Mouse (Mus musculus) ES-CJ7 (cell line): Measurements from ENCODE around the gene Acox3.
A peak's percentile ranks its signal among the peaks of the same experiment; 100 is the strongest.

Source experiments
- DNase-seq: peaks from one replicate; pipeline ENCODE4 v3.0.0; 2011; ENCODE audit warnings: low read depth, low spot score

Gene Acox3

DNA sequence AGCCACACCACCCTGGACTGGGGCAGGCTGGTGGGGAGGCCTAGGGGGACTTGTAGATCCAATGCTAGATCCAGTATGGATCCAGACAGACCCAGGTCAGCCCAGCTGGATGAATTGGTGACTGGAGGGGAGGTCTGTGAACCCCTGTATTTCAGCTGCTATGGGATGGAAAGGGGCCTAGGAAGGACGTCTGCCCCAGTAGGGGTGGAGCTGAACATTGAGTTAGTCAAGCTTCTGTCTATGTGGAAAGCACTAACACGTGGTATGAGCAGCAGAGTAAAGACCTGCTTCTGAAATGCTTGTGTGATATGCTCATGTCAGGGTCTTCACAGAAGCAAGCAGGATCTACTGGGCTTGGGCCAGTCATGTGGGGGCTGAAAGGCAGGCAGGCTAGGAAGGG lies 65.4 kb downstream of the Acox3 start:
- DNase-seq, result no peak

DNA sequence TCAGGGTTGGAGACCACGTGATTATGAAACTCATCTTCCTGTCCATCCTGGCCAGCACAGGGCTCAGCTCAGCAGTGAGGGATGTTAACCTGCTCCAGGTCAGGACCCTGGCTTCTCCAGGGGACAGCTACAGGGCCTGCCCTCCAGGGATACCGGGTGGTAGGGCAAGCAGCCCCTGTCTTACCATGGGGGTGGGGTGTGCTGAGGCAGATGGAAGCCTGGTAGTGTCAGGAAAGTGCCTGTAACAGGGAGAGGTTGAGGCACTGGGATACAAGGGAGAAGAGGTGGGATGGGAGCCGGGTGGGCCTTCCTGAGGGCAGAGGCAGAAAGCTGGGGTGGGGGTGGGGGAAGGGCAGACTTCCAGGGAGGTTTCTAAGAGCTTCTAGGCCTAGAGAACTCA lies 69.5 kb downstream of the Acox3 start:
- no peak for DNase-seq

DNA sequence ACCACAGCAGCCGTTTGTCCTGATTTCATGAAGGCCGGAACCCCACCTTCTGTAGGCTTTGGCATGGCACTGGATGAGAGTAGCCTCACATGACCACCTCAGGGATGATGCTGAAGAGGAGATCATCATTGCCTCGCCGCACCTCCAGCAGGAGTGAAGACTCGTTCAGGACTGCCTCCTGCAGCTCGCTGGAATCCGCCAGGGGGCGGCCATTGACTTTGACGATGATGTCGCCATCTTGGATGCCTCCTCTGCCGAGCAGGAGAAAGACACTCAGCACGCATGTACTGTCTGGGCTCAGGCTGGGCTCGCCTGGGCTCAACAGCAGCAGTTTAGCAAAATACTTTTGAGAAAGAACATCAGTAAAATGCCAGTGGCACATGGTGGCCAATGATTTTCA lies 70.0 kb downstream of the Acox3 start:
- DNase-seq, result peak; percentile 72

DNA sequence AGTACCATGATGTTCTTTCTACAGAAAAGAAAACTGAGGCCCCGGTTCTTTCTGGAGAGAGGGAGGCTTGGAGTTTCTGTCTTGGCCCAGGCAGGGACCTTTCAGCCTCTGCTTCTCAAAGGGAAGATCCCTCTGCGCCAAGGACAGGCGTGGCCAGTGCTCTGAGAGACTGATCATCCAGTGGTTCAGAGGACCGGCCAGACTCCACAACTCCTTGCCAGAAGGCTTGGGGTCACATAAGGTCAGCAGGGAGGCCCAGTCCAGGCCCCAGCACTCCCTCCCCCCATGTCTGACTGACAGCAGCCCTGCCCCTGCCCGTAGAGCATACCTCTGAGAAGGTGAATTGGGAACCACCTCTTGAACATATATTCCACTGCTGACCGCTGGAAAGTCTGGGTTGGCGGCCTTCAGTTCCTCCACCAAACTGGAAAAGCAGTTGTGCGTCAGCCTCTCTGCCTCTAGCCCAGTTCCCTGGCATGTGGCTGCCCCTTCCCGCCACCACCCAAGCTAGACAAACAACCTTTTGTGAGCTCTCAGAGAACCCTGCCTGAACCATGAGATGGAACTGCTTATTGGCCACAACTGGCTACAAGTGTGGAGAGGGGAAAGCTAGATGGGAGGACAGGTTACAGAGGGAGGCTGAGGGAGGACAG lies 71.0 kb downstream of the Acox3 start:
- no peak for DNase-seq

DNA sequence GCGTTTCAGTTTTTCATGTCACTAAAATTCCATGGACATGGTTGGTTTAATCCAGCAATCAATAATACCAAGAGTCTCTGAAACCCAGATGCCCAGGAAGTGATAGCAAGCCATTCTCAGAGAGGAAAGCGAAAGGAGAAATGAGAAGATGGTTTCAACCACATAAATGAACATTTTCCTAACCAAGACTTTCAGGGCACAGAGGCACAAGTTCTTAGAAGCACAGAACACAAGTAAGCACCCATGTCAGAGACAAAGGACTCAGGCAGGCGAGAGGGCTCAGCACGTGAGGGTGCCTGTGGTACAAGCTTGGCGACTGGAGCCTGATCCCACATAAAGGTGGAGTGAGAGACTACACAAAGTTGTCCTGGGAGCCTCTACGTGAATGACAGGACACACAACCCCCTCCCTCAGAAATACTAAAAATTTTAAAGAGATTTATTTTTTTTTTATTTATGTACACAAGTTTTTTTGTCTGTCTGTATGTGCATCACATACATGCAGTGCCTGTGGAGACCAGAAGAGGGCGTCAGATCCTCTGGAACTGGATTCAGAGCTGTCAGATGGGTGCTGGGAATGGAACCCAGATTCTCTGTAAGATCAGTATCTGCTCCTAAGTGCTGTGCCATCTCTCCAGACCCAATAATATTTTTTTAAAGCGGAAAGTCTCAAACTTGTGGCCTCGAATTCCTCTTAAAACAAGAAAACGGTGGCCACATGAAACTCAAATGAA lies 73.1 kb downstream of the Acox3 start:
- DNase-seq, result peak; percentile 31

DNA sequence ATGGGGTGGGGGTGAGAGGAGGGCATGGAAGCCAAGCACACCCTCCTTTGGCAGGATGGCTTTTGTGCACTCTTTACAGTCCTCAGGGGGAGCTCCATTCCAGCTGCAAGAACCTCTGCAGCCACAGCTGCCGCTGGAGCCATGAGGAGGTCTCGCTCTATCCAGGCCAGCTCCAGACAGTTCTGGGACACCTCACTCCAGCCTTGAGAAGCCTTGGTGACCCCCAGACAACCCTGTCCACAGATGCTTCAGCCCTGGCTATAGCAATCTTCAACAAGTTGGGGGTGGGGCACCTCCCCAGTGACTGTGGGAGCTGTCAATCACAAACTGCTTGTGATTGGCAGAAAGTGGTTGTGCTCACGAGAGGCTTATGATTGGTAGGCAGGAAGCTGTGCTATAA lies 76.7 kb downstream of the Acox3 start:
- no peak for DNase-seq

DNA sequence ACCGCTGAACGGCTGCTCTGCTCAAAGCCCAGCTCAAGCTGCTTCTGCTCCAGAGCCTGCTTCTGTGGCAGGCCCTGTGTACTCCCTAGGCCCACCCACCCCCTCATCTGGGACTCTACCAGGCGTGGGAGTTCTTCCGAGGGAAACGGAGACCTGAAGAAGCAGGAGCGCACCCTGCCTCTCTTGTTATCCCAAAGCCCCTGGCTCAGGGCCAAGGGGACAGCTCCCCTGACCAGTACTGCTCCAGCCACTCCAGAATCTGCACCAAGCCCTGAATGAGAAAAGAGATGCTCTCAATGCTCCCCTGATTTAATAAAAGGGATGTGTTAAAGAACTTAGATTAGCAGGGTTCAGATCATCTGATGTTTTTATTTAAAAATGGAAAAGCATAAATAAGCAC lies 78.4 kb downstream of the Acox3 start:
- no peak for DNase-seq

DNA sequence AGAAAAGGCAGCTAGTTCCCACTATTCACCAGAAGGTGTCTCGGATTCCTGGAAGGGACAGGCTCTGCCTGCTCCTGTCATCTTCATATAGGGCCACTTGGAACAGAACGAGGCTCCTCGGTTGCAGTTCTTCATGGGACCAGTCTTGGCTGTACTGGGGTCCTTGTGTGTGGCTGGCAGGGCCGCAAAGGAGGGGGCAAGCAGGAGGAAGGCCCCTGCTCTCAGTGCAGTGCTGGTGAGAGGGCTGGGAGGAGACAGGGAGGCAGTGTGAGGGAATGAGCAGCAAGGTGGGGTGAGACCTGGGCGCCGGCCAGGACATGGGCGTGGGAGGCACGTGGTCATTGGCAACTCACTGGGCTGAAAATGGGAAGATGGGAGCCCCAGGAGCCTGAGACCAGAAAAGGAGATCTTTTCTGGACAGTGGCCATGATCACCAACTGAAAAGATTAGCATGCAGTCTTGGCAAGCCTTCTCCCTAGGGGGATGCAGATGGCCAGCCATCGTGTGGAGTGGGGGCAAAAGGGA lies 79.2 kb downstream of the Acox3 start:
- DNase-seq, result no peak
